Mouse (Mus musculus) testis, adult 2 months (tissue): ENCODE data around the gene Gm14190.

Experiments
- CTCF ChIP-seq: fragments of 200-500 bp; IDR thresholded peaks from 2 replicates; pipeline ENCODE4 v1.5.1; 2012; ENCODE audit warnings: low read depth, mild to moderate bottlenecking, inconsistent platforms, low read length, moderate library complexity; ENCODE audit not compliant: control insufficient read depth, insufficient read depth, insufficient replicate concordance
- POLR2A ChIP-seq: fragments of 200-500 bp; IDR thresholded peaks from 2 replicates; pipeline ENCODE4 v1.6.1; 2012; ENCODE audit warnings: low read depth, mild to moderate bottlenecking, inconsistent platforms, low read length, moderate library complexity; ENCODE audit not compliant: control insufficient read depth

- TF ChIP-seq POLR2A, result no peak
- no peak for TF ChIP-seq CTCF
These were observed 27.7 kb downstream of the Gm14190 start for GRCm38 (mm10) chr11:99662802-99663201.
